Mouse (Mus musculus): ENCODE measurements at regions not wholly inside any gene's neighbourhood (a gene's known extent, or its start where the extent isn't known, plus 50 kb on each side); places are given as distances from the start of the nearest gene placed in this dataset.

DNA sequence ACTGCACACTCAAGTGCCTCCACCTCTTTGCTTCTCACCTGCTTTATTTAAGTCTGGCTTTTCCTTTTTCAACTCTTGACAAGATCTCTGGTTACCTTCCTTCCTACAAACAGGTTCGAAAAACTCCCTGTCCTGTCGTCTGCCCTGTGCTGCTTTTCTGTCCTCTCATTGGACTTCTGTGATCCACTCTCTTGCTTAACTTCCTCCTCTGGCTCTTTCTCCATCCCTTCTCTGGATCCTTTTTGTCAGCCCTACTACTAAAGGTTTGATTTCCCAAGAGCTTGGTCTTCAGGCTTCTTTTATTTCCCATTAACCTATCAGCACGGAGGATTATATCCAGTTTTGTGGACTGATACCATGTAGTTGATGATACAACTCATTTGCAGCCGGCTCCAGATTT, 149.8 kb downstream of the Satb1 start:
- DNase-seq: no peak

DNA sequence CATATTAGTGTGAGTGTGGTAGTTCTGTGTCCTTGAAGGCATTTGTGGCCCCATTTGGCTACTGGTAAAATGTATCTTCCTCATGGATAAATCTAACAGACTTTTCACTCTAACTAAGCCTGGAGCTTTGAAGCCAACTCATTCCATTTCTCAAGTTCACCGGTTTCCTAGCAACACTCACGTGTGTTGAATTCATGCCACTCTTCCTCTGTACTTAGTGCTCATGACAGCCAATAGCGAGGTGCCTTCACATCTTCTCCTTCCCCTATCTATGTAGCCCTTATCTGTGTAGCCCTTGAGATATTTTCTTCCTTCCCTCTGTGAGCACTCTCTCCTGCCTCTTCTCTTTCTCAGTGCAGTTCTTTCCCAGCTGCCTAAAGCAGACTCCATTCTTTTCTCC, 150.7 kb downstream of the Satb1 start:
- DNase-seq: no peak

DNA sequence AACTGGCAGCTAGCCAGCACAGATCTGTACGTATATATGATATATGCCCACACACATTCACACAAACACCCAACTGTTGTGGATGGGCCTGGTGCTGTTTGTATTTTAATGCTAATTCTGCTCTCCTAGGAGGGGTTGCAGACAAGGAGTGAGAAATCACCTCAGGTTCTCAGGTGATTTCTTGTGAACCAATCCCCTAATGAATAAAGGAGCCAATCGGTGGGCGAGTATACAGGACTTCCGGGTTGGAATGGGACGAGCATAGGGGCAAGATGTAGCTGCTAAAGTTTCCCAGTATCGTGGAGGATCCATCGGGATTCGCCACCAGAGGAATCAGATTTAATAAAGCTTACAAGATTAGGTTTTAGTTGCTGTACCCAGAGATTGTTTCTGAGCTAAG, 155.6 kb downstream of the Satb1 start:
- DNase-seq: no peak

DNA sequence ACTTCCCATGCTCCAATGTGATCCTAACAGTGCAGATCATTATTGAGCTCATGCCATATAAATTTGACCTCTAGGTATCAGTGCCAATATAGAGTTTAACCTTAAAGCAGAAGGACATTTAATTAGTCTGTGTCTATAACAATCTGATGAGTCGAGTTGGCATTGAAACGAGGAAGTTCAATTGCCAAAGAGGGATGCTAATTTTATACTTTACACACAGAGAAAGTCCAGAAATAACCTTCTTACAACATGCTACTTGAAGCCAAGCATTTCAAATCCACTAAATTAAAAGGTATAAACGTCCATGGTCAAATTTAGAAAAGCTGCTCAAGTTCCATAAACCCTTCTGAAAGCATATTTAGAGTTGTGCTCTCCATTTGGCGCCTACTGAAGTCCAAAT, 174.7 kb downstream of the Satb1 start:
- DNase-seq: no peak

DNA sequence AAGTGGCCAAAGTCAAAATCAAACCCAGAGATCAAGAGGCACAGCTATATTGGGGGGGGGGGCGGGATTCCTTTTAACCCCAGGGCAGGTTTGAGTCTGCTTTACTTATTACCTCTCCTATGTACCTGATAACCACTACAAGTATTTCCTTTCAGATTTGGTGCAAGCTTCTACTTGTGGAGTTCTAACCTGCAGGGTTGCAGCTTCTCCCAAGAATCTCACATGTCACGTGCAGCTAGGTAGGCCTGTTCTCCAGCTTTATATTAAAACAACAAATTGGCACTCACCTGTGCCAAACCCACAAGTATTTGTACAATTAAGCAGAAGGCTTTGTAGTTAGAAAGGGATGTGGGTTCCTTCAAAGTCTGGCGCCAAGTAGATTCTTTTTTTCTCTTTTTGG, 179.2 kb downstream of the Satb1 start:
- no peak for DNase-seq

DNA sequence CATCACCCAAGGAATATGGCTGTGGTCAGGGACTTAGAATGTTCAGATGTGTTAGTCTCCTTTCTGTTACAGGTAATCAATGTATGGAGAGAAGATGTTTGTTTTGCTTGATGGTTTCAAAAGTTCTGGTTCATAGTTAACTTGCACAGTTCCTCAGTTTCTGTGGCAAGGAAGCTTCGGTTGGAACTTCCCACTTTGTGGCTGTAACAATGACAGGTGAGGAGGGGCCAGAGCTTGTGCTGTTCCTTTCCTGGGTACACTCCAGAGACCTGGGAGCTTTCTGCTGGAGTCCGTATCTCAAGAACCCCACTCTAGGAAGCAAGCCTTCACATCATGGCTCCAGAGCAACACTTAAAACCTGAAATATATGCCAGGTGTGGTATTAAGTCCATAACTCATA, 181.2 kb downstream of the Satb1 start:
- DNase-seq: no peak

DNA sequence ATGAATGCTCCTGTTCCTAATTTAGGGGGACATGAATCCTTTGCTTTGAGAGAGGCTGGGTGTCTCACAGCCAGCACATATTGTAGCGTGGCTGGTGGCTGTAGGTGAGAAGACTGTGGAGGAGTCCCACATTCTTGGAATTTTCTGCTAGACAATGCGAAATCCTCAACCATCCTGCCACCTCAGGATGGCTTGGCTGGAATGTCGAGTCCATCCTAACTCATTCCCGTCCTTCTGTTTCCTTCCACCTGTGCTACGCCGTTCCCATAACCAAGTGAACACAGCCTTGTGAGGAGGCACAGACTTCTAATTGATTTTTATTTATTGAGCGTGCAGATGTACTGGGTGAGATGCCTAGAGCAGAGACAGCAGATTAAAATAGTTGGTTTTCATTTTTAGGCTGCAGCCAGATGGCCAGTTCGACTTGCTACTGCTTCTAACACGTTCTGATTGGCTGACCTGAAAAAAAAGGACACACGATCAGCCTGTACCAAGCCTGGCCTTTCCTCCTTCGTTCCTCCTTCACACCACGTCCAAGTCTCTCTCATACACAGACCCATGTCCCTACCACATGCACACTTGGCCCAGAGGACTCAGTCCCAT, 183.8 kb downstream of the Satb1 start:
- no peak for DNase-seq

DNA sequence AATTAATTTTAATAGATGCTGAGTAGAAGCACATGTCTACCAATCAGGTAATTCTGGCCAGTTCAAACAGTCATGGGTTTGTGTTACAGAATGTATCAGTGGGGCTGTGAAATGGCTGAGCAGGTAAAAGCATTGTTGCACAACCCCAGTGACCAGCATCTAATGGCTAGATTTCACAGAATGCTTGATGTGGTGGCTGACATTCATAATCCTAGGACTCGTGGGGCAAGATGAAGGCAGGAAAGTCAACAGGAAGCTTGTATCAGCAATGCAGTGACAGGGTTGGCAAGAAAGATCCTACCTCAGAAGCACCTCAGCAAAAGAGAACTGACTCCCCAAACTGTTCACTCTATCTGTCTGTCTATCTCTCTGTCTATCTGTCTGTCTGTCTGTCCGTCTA, 186.7 kb downstream of the Satb1 start:
- no peak for DNase-seq

DNA sequence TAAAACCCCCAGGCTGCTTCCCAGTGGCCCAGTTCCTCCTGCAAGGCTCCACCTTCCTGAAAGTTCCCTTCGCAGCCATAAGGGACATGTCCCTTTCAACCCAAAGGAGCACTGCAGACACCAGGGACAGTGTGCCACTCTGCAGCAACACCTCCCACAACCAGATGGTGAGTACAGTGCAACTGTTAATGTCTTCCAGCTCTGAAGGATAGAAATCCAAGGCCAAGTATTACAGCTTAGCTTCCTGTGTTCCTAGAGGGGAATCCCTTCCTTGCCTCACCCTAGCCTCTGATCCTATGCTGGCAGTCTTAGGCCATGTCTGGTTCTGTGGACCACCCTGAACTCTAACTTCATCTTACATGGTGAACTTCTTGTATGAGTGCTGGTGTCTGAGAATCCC, 187.2 kb downstream of the Satb1 start:
- DNase-seq: no peak

DNA sequence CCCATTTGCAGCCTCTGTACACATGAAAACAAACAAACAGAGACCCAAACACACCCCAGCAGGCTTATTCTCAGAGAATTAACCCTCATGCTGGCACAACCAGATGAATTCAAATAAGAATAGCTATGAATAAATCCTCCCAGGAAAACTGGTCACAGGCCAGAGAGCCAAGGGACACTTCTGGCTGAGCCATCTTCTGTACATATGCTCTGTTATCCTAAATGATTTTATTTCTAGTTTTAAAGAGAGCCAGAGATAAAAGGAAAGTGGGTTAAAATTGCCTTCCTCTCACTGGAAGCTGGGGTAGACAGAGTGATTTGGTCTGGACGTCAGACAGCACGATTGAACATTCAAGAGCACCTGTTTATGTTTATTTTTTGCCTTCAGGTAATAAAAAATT, 190.4 kb downstream of the Satb1 start:
- DNase-seq: no peak

DNA sequence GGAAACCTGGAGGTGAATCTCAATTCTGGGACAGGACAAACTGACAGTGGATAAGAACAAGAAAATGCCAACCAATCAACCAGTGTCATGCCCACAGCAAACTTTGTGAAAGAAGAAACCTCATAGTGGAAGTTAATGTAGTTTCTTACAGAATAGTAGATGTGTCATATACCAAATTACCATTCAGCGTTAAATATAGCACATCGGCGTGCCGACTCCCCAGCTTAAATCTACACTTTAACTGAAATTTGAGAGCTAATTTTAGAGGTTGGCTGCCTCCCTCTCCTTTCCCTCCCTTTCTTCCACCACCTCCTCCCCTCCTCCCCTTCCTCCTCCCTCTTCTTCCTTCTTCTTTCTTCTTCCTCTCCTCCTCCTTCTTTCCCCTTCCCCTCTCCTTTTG, 197.2 kb downstream of the Satb1 start:
- DNase-seq: no peak

DNA sequence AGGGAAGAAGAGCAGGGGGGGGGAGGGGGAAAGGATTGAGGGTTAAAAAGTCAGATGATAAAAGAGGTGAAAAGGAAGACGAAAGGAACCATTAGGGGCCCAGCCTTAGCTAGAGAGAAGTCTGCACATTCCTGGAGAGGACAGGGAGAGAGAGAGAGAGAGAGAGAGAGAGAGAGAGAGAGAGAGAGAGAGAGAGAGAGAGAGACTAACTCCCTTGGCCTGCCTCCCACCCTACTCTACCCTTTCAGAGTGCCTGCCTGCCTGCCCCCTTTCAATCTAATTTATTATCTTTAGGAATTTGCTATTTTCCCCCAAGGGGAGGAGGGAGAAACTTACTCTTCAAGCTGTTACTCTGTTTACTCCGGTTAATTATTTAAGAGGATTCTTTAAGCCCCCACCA, 201.5 kb downstream of the Satb1 start:
- DNase-seq: no peak

DNA sequence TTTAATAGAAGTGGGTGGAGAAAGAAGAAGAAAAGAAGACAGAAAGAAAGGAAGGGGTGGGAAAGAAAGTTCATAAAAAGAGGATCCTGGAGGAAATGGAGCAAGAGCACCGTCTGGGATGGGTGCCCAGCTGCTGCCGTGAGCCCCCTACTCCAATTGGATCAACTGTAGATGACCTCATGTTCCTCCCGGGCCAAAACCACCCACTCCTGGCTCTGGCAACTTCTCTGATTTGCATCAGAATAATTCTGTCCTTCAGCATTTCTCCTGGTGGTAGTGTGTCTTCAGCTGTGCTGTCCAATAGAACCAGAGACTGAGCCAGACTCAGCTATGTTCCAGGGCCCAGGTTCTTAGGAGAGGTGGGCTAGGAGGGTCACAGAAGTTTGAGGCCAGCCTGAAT, 212.6 kb downstream of the Satb1 start:
- DNase-seq: no peak

DNA sequence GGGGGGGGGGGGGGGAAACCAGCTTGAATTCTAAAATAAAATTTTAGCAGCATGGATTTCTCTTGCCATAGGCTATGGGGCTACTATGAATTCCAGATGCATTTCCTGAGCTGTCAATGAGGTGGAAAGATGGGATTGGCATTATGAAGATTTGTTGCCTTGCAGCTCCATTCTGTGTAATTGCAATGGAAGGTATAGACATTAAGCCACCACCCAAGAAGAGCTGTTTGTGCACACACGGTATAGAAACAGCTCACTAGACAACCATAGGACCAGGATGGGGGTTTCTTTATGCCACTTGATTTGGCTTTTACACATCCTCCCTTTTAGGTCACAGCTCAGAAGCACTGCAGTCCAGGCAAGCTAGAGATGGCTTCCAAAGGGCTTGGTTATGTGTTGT, 247.8 kb downstream of the Satb1 start:
- no peak for DNase-seq

DNA sequence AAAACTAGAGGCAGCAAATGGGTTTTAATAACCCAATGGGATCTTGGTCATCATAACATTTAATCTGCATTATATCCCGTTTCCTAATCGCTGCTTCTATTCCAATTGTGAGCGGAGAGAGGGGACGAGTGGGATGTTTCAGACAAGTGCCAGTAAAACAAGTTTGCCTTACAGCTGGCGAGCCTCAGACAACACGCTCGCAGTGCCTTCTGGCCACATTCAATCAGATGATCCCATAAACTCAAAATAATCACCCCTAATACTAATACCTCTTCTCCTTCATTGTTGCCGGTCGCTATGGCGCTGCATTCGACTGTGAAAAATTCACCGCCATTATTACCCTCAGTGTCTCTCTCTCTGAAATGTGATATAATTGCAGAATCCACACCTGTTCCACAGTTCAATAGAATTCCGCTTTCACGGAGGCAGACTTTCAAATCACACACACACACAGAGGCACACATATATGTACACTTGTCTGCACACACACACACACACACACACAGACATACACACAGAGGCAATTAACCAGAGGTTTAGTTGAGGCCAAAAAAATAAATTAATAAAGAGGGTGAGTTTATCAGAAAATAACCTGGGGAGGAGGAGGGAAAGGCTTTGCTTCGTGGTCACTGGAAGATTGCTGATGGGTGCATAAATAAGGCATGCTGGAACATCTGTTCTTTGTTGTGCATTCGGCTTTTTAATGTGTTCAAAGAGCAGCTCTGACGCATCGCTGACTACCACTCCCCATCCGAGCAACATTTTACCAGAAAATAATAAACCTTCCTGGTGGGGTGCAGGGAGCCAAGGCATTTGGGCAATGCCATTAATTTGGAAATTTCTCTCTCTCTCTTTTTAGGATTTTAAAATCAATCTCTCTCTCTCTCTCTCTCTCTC, 248.9 kb downstream of the Satb1 start:
- no peak for DNase-seq

DNA sequence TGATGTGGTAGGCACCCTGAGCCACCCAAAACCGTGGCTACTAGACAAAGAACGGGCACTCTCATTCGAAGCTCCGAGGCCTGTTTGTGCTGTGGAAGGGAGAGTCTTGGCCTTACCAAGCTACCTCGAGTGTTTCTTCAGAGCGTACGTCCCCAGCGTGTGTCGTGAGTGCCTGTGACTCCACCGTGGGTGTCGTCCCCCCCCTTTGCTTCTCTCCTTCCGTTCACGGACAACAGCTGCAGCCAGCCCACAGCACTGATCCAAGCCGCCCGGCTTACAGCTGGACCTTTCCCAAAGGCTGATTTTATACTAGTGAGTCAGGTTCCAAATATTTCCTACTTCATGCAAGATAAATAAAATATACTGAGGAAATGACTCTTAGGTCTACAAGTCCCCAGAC, 249.8 kb downstream of the Satb1 start:
- no peak for DNase-seq

DNA sequence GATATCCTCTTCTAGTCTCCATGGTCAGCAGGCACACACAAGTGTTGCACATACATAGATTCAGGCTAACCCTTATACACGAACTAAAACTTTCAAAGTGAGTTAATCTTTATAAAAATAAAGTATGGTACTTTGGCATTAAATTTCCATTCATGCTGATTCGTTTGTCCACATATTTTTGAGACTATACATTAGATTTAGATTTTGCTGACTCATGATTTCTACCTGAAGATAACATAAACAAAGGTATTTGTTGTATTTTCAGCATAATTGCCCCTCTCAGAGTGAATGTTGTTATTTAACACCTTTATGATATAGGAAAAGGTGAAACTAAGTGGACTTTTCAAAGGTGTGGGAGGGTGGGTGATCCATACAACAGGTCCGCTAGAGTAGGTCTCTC, 277.2 kb downstream of the Satb1 start:
- no peak for DNase-seq

DNA sequence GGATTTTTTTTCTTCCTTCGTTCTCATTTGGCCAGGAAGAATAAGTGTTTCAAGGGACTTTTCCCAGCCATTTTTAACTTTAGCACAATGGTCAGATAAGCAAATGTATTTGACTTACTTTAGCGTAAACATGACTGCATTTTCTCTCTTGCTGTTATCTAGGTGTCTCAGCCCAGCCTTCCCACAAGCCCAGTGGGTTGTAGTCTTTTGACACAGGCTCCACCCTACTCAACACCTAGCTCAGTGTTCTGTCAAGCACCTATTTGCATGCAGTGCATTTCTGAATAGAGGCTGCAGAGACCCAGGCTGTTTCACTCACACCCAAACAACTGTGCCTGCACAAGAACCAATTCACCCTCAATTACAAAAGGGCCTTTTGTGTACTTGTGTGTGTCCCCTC, 278.6 kb downstream of the Satb1 start:
- DNase-seq: no peak

DNA sequence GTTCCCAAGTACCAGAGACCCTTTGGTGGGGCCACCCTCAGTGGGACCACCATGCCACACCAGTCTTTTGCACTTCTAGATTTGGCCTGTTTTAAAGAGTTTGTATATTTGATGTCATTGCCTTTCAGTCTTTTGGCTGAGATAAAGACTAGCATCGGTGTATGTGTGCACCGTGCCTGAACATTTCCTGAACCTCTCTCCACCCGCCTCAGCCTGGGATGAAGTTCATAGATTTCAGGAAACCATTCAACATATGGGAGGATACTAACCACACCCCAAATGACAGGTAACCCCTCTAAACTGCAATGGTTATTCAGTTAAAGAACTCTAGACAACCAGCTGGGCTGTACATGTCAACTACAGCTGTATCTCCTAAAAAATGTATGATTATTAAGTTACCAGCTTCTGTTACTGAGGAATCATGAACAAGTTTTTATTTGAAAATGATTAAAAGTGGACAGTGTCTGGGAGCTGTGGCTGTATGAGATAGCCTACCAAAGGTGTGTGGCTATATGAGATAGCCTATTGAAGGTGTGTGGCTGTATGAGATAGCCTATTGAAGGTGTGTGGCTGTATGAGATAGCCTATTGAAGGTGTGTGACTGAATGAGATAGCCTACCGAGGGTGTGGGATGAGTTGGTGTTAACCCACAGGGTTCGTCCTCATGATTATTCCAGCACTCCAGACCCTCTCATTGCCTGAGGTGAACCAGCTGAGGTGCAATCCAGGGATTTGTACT, 280.6 kb downstream of the Satb1 start:
- DNase-seq: no peak

DNA sequence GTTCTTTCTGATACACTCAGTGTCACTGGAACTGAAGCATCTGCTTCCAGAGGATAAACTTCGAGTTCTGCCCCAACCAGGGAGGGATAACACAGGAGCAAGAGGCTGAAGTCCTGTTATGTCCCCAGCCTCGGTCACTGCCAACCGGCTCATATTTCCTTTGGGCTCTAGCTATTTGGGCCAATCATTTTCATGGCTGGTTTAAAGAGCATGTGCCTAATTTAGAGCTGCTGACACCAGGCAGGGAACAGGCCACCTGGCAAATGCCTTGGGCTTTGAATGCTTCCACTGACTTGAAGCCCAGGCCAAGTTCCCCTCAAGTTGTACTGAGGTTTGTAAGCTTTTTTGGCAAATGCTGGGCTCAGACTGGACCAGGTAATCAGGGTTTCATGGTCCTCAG, 286.1 kb downstream of the Satb1 start:
- DNase-seq: no peak

DNA sequence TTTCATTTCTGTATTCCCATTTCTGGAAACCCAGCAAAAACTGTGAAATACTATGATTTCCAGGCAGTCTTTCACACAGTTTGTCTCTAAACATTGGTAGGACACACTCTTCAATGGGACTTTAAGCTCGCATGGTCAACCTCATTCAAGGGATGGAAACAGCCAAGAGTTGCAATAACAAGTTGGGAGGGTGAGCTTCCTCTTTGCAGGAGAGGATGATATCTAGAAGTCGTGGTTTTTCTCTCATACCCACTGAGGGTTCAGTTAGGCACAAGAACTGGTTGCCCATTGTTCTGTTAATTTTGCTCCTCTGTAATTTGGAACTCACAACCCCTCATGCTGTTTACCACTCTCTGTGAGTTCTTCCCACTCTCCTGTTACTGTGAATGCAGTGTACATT, 290.5 kb downstream of the Satb1 start:
- no peak for DNase-seq

DNA sequence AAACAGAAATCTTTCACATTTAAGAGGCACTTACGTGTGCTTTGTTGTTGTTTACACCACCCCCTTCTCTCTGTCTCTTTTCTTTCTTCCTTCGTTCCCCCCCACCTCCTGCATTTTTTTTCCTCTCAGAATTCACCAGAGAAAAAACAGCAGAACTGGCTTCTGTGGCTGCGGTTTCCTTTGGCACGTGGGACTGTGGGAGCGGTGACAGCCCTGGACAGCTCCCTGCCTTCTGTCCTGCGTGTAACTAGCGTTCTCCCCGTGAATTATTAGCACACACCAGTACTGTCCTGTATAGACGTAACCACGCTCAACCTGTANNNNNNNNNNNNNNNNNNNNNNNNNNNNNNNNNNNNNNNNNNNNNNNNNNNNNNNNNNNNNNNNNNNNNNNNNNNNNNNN, 298.4 kb downstream of the Satb1 start:
- DNase-seq: no peak

DNA sequence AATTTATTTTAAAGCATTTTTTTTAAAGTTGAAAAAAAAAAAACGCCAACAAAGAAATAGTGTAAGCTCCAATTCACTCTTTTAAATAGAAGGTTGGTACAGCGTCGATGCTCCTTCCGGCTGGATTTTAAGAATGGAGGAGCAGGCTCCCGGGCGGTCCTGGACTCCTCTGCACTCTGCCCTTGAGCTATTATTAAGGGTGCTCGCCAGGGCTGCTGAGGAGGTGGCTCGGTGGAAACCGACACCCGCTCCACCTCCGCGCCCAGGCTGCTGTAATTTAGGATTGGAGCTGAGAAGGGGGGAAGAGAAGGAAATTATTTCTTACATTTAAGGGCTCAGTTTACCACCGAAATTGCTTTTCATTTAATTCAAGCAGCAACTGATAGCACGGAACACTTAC, 298.8 kb downstream of the Satb1 start:
- DNase-seq: no peak

DNA sequence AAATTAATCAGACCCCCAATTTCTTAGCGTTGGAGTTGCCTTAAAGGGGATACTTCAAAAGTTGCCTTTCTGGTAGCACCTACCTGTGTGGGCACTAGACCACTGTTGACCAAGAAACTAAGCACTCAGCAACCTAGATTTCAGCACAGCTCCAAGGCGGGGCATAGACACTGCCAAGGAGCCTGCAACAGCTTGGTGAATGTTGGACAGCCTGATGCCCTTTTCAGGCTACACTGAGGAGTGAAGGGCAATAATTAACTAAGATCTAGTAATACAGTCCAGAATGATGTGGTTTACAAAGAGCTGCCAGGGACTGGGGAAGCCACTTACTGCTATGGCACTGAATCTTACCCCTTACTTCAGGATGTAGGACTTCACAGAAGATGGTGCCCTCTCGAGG, 304.9 kb downstream of the Satb1 start:
- DNase-seq: no peak
